Mouse (Mus musculus): Measurements from ENCODE around the gene Vmn2r3. TPM values are rescaled to one million over a fixed set of nuclear protein-coding genes. Genes with fewer than 3 reads are reported as not detected.
"Not testable (repeated sequence)": the region's sequence is repeated elsewhere in the genome, so short reads cannot be mapped to it uniquely, and the experiment has no call there.

Gene Vmn2r3
- 0.01 and 0.04 TPM in 2 replicates for polyA plus RNA-seq (2016; fragmentation: Nextera tagmentation; extraction: Ambion mirVana)

DNA sequence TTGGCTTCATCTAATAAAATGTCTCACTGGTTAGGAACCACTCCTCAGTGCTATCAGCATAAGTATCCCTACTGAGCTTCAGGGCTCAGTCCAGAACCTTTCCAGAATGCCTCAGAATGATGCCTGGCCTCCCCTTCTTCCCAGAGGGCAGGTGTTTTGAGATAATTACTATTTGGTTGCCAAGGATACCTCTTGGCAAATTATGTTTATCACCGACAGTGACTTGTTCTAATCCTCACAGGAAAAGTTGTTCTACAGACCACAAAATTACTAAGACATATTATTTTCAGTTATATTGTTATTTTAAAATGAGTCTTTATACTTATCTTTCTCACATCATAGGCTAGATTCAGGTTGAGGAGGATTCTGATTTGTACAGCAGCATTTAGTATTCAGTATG lies at the start of gene Vmn2r3:
Gene Vmn2r3 (minus strand): TSS at position 101 of the 400 bp plus-strand sequence.
- H3K9me3 ChIP-seq, result no peaks in the 10 kb centered on the region
- no peak for DNase-seq (ENCODE audit: extremely low spot score, low spot score)
- H3K36me3 ChIP-seq (replicated peaks), result no peaks in the 10 kb centered on the region
- no peak within 1 kb of the TSS for H3K4me3 ChIP-seq
- no peaks in the 10 kb centered on the region for H3K4me1 ChIP-seq
- WGBS, result 83% methylated on average over 1 of the region's 1 CpGs
- no peak within 1 kb of the TSS for H3K27ac ChIP-seq
- H3K27me3 ChIP-seq (ENCODE audit: poor library complexity, severe bottlenecking), result no peaks in the 10 kb centered on the region

DNA sequence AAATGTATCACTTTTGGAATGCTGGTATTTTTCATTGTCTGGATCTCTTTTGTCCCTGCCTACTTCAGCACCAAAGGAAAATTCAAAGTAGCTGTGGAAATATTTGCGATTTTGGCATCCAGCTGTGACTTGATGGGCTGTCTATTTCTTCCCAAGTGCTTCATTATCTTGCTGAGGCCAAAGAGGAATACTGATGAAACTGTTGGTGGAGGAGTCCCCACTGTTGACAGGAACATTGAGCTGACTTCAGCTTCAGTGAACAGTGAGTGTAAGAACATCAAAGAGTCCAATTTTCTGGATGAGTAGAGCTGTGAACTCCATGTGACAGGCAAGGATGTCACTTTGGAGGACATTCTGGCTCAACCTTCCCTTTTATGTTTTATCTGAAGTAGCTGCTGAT lies 43.0 kb upstream of the Vmn2r3 start:
- WGBS, result 67% methylated on average over 1 of the region's 1 CpGs
- Histone ChIP-seq H3K9me3 (no peaks in the 10 kb centered on the region), H3K36me3 (replicated peaks) (no peaks in the 10 kb centered on the region), H3K4me3 (no peak overlapping the region), H3K27me3 (ENCODE audit: poor library complexity, severe bottlenecking) (no peaks in the 10 kb centered on the region), H3K4me1 (no peaks in the 10 kb centered on the region), H3K27ac (no peak overlapping the region)
- no peak for DNase-seq (ENCODE audit: extremely low spot score, low spot score)

DNA sequence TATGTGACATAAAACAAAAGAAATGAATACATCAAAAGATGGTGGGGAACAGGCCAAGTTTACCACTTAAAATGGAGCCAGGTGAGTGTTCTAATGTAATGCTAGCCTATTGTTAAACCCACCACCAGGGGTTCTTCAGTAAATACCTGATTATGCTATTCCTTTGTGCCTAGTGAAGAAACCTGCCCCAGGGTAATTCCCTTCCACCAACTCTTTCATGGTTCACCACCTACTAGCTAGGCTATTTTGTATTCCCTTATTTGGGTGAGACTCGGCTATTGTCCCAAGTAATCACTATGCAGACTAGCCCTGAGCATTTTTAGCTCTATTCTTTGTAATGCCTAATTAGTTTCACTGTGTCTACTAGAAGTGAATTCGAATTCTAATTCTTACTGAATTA lies 32.3 kb upstream of the Vmn2r3 start:
- DNase-seq (ENCODE audit: extremely low spot score, low spot score), result no peak
- H3K27me3 ChIP-seq (ENCODE audit: poor library complexity, severe bottlenecking), result no peaks in the 10 kb centered on the region
- no peaks in the 10 kb centered on the region for H3K4me1 ChIP-seq
- no peaks in the 10 kb centered on the region for H3K36me3 ChIP-seq (replicated peaks)
- H3K9me3 ChIP-seq, result 0 out of 2 replicates have a peak, but pooled peaks cover 3% of the 10 kb centered on the region
- H3K27ac ChIP-seq, result no peak overlapping the region
- WGBS, result 57% methylated on average over 2 of the region's 2 CpGs
- no peak overlapping the region for H3K4me3 ChIP-seq

DNA sequence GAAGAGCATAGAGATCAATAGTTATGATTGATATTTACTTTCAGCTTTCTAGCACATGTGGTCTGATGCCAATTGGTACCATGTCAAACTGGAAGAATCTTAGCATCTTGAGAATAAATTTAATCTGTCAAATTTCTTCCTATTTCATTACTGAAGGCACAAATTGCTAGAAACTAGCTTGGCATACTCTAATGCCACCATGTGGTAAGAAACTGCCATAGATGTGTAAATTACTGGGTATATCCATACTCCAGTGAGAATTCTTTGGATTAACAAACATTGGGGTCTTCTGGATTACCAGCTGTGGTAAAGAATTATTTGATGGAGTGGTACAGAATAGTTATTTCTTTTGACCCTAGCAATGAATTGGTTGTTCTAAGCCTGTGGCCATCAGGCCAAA lies 17.3 kb upstream of the Vmn2r3 start:
- Histone ChIP-seq H3K4me1 (no peaks in the 10 kb centered on the region), H3K27me3 (ENCODE audit: poor library complexity, severe bottlenecking) (no peaks in the 10 kb centered on the region), H3K36me3 (replicated peaks) (no peaks in the 10 kb centered on the region), H3K27ac (no peak overlapping the region), H3K9me3 (no peaks in the 10 kb centered on the region), H3K4me3 (no peak overlapping the region)
- DNase-seq (ENCODE audit: extremely low spot score, low spot score), result no peak

DNA sequence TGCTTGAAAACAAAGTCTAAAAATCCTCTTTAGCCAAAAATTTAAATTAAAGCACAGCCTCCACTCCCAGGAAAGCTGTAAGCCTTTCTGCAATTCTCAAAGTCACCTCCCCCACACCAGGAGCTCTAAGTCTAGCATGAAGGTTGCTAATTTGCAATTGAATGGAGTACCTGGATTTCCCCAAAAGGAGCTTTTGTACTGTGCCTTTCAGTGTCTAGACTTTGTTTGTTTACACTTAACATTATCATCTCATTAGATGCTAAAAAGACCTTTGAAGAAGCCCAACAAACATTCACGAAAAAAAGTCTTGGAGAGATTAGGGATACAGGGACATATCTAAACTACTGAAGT lies 23.8 kb downstream of the Vmn2r3 start:
- Histone ChIP-seq H3K27ac (no peak overlapping the region), H3K9me3 (no peaks in the 10 kb centered on the region), H3K36me3 (replicated peaks) (no peaks in the 10 kb centered on the region), H3K27me3 (ENCODE audit: poor library complexity, severe bottlenecking) (no peaks in the 10 kb centered on the region), H3K4me3 (no peak overlapping the region), H3K4me1 (peaks cover 11% of the 10 kb centered on the region)
- DNase-seq (ENCODE audit: extremely low spot score, low spot score), result no peak
- 10% methylated on average over 1 of the region's 1 CpGs for WGBS

DNA sequence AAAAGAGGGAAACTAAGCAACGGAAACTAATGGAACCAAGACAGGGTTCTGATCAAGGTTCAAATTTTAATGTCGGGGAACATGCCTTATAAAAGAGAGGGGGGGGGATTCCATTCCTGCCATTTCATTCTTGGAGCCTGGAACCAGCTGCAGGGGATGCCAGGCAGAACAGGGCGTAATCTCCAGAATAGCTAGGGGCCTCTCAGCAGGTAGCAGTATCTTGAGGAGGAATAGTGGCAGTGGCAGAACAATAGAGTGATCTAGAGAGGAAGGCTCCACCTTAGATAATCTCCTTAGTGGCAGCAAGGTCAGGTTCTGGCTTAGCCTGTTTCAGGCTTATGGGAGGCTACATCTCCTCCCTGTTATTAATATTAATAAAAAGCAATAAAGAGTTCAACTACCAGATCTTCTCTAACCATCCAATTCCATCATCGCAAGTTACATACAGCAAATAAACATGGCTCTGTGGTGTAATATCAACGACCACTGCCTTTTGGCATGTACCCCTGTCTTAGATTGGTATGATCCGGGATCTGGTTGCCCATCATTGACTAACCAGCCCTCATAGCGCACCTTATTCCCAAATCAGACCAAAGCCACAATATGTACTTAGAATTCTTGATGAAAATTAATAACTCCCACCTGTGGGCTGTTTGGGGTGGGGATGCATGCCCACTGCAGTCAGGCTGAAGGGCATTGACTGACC lies 24.3 kb downstream of the Vmn2r3 start:
- H3K9me3 ChIP-seq; H3K36me3 ChIP-seq (replicated peaks); H3K4me3 ChIP-seq; DNase-seq (ENCODE audit: extremely low spot score, low spot score); H3K27ac ChIP-seq; H3K27me3 ChIP-seq (ENCODE audit: poor library complexity, severe bottlenecking): not testable (repeated sequence)
- 19% methylated on average over 7 of the region's 7 CpGs for WGBS
- peaks cover 11% of the 10 kb centered on the region for H3K4me1 ChIP-seq

DNA sequence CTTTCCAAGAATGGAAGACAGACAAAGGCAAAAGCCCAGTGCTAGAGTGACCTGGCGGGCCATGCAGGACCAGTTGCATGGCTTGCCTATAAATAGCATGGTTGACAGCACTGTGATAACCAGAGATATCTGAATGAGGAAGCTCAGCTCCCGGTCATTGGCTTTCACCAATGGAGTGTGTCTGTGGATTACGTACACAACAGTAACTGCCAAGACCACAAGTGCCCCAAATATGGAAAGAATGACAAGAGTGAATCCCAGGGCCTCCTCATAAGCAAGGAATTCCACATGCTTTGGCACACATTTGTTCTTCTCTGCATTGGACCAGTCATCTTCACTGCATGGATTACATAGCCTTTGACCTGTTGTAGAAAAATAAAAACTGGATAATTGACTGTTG lies 29.9 kb downstream of the Vmn2r3 start:
- Histone ChIP-seq H3K27me3 (ENCODE audit: poor library complexity, severe bottlenecking) (no peaks in the 10 kb centered on the region), H3K4me1 (no peaks in the 10 kb centered on the region), H3K4me3 (no peak overlapping the region), H3K27ac (no peak overlapping the region), H3K9me3 (no peaks in the 10 kb centered on the region), H3K36me3 (replicated peaks) (no peaks in the 10 kb centered on the region)
- DNase-seq (ENCODE audit: extremely low spot score, low spot score), result no peak
- 89% methylated on average over 3 of the region's 3 CpGs for WGBS

DNA sequence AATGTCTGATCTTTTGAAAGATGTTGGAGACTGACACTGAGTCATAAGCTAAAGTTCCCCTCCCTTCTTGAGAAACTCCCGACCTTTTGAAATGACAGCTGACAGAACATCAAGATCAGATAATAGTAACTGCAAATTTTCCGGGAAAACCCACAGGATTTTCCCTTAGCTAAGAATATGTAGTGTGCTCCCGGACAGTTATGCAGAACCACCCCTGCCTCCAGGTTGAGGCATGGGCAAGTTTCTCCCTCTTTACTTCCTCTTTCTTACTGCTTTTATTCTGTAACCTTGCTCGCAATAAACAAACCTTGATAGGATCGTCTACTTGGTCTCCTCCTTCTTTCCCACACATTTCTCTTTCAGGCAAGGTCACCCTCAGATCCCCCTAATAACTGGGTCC lies 37.9 kb downstream of the Vmn2r3 start:
- Histone ChIP-seq H3K27ac (no peak overlapping the region), H3K4me1 (no peaks in the 10 kb centered on the region), H3K4me3 (no peak overlapping the region), H3K9me3 (no peaks in the 10 kb centered on the region), H3K27me3 (ENCODE audit: poor library complexity, severe bottlenecking) (no peaks in the 10 kb centered on the region), H3K36me3 (replicated peaks) (no peaks in the 10 kb centered on the region)
- WGBS, result 93% methylated on average over 5 of the region's 5 CpGs
- DNase-seq (ENCODE audit: extremely low spot score, low spot score), result no peak

DNA sequence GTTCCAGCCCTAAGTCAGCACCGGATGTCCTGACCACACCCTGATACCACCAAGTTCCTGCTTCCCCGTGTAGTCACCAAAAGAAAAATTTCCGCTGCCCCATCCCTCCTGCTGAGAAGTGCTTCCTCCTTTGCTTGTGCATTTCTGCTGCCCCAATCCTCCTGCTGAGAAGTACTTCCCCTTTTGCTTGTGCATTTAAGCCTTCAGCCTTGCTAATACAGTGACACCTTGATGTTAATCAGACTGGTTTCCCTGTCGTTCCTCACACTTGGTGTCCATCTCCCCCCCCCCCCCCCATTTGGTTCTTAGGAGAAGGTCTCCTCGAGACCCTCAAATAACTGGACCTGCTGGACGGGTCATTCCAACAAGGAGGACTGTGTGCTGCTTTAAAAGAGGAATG lies 39.0 kb downstream of the Vmn2r3 start:
- not testable (repeated sequence) for H3K4me3 ChIP-seq; H3K9me3 ChIP-seq; H3K4me1 ChIP-seq; H3K36me3 ChIP-seq (replicated peaks); H3K27ac ChIP-seq; H3K27me3 ChIP-seq (ENCODE audit: poor library complexity, severe bottlenecking); DNase-seq (ENCODE audit: extremely low spot score, low spot score)
- WGBS, result 86% methylated on average over 6 of the region's 6 CpGs

DNA sequence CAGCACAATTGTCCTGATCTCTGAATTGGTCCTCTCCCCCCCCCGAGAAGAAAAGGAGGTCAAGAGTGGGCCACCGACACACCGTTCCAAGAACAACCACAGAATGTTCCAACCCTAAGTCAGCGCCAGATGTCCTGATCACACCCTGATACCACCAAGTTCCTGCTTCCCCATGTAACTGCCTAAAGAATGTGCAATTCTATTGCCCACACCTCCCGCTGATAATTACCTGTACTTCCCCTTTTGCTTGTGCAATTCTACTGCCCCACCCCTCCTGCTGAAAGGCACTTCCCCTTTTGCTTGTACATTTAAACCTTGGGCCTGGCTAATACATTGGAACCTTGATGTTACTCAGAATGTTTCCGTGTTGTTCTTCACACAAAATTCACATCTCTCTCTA lies 54.0 kb downstream of the Vmn2r3 start:
- WGBS, result 93% methylated on average over 6 of the region's 6 CpGs
- H3K27me3 ChIP-seq (ENCODE audit: poor library complexity, severe bottlenecking); H3K9me3 ChIP-seq; DNase-seq (ENCODE audit: extremely low spot score, low spot score); H3K4me1 ChIP-seq; H3K36me3 ChIP-seq (replicated peaks); H3K4me3 ChIP-seq; H3K27ac ChIP-seq: not testable (repeated sequence)

DNA sequence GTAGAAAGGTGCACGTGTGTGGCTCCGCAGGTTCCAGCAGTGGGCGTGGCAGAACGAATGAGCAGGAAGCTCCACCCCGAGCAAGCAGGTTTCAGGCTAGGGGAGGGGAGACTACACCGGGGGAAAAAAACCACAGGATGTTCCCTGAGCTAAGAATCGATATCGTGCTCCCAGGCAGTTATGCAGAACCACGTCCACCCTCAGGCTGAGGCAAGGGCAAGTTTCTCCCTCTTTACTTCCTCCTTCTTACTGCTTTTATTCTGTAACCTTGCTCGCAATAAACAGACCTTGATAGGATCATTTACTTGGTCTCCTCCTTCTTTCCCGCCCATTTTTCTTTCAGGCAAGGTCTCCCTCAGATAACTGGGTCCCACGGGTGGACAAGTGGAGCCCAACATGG lies 55.9 kb downstream of the Vmn2r3 start:
- H3K9me3 ChIP-seq; H3K36me3 ChIP-seq (replicated peaks); H3K27me3 ChIP-seq (ENCODE audit: poor library complexity, severe bottlenecking); H3K4me3 ChIP-seq; H3K27ac ChIP-seq; DNase-seq (ENCODE audit: extremely low spot score, low spot score); H3K4me1 ChIP-seq: not testable (repeated sequence)
- WGBS, result 87% methylated on average over 9 of the region's 12 CpGs

DNA sequence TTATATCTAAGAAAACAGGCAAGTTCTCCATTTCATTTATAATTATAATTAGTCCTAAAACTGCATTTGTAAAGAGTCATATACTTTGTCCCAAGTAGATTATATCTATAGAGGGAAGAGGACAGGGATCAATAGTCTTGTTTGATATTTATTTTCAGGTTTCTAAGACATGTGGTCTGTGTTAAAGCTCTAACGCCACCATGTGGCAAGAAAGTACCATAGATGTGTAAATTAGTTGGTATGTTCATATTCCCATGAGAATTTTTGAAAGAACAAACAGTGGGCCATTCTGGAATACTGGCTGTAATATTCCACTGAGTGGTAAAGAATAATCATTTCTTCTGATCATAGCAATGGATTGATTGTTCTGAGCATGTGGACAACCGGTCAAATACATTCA lies 62.3 kb downstream of the Vmn2r3 start:
- WGBS, result 56% methylated on average over 2 of the region's 2 CpGs
- no peaks in the 10 kb centered on the region for H3K27me3 ChIP-seq (ENCODE audit: poor library complexity, severe bottlenecking)
- no peak for DNase-seq (ENCODE audit: extremely low spot score, low spot score)
- no peak overlapping the region for H3K4me3 ChIP-seq
- no peaks in the 10 kb centered on the region for H3K36me3 ChIP-seq (replicated peaks)
- no peaks in the 10 kb centered on the region for H3K9me3 ChIP-seq
- no peak overlapping the region for H3K27ac ChIP-seq
- H3K4me1 ChIP-seq, result no peaks in the 10 kb centered on the region

Data from forebrain, embryonic 10.5 days (tissue).